Mouse (Mus musculus) stomach, embryonic 16.5 days (tissue): ENCODE data around the gene Capg. TPM values are rescaled to one million over a fixed set of nuclear protein-coding genes. Genes with fewer than 3 reads are reported as not detected.

Source experiments
- ATAC-seq: fragments of 200-750 bp; cut with Nextera tagmentation; 2 replicates; pipeline ENCODE4 v1.8.0; 2017; ENCODE audit warnings: moderate number of reproducible peaks, moderate TSS enrichment; ENCODE audit not compliant: insufficient read depth, low FRiP score
- H3K27ac ChIP-seq: fragments of 300-500 bp; sonication (generic); 2 replicates; pipeline ENCODE4 v1.5.1; 2014; ENCODE audit warnings: low read length
- H3K27me3 ChIP-seq: fragments of 300-500 bp; sonication (generic); 2 replicates; pipeline ENCODE4 v1.6.1; 2014; ENCODE audit warnings: low read length, control low read depth, mixed read lengths; ENCODE audit not compliant: control insufficient read depth, insufficient read depth
- H3K36me3 ChIP-seq: fragments of 300-500 bp; sonication (generic); 2 replicates; pipeline ENCODE4 v1.6.1; 2014; ENCODE audit warnings: low read length; ENCODE audit not compliant: control insufficient read depth, insufficient read depth
- H3K4me1 ChIP-seq: fragments of 300-500 bp; sonication (generic); 2 replicates; pipeline ENCODE4 v1.6.1; 2014; ENCODE audit warnings: low read length, control low read depth, mixed read lengths; ENCODE audit not compliant: control insufficient read depth, insufficient read depth
- H3K4me2 ChIP-seq: fragments of 300-500 bp; sonication (generic); 2 replicates; pipeline ENCODE4 v1.6.1; 2014; ENCODE audit warnings: low read depth, low read length, mixed read lengths
- H3K4me3 ChIP-seq: fragments of 300-500 bp; sonication (generic); replicated peaks from 2 replicates; pipeline ENCODE4 v1.5.1; 2014; ENCODE audit warnings: mild to moderate bottlenecking, low read length
- H3K9ac ChIP-seq: fragments of 300-500 bp; sonication (generic); 2 replicates; pipeline ENCODE4 v1.6.1; 2014; ENCODE audit warnings: low read length
- H3K9me3 ChIP-seq: fragments of 300-500 bp; sonication (generic); replicated peaks from 2 replicates; pipeline ENCODE4 v1.6.1; 2016; ENCODE audit warnings: low read length, control low read depth; ENCODE audit not compliant: control insufficient read depth
- WGBS: fragments of 180-500 bp; shearing (Covaris S2); extraction: QIAGEN DNeasy Blood & Tissue Kit; methylation state at CpG from one replicate; pipeline ENCODE4 v1.1.7; 2014; 5-methylcytosine and 5-hydroxymethylcytosine counted together
- polyA plus RNA-seq: library from polyadenylated mRNA; unstranded; fragments of >200 nt; fragmentation: Nextera tagmentation; extraction: Ambion mirVana; gene quantifications from 2 replicates; pipeline ENCODE4 v1.2.1, GENCODE M21; 2015

Gene Capg
- polyA plus RNA-seq, 1 experiment from 2014 or later: 142 TPM

- WGBS: 85% methylated on average over 10 of the region's 10 CpGs
These were observed 26.6 kb downstream of the Capg start for GRCm38 (mm10) chr6:72570644-72571397.

GRCm38 (mm10) chr6:72571826-72572225, 27.6 kb downstream of the Capg start:
- 25% methylated on average over 3 of the region's 3 CpGs for WGBS
- Histone ChIP-seq H3K36me3 (peaks cover 6% of the 10 kb centered on the region; the same call in 1 of the 2 replicates), H3K9ac (no peak overlapping the region)

More at GRCm38 (mm10) chr6:72570644-72571397, 26.6 kb downstream of the Capg start:
- no peaks in the 10 kb centered on the region for H3K27me3 ChIP-seq
- H3K4me3 ChIP-seq: no peak overlapping the region
- no peak overlapping the region for H3K4me2 ChIP-seq
- no peak overlapping the region for H3K27ac ChIP-seq
- peaks cover 6% of the 10 kb centered on the region; the same call in 1 of the 2 replicates for H3K36me3 ChIP-seq
- peaks cover 3% of the 10 kb centered on the region; the same call in 1 of the 2 replicates for H3K4me1 ChIP-seq
- no peaks in the 10 kb centered on the region for H3K9me3 ChIP-seq
- H3K9ac ChIP-seq: no peak overlapping the region
- no peak for ATAC-seq

GRCm38 (mm10) chr6:72576041-72576440, 31.9 kb downstream of the Capg start:
- 93% methylated on average over 3 of the region's 3 CpGs for WGBS
- Histone ChIP-seq H3K27ac (no peak overlapping the region), H3K36me3 (no peaks in the 10 kb centered on the region), H3K4me1 (no peaks in the 10 kb centered on the region), H3K4me2 (no peak overlapping the region), H3K27me3 (no peaks in the 10 kb centered on the region), H3K9ac (no peak overlapping the region), H3K4me3 (no peak overlapping the region), H3K9me3 (no peaks in the 10 kb centered on the region)
- no peak for ATAC-seq

More at GRCm38 (mm10) chr6:72571826-72572225, 27.6 kb downstream of the Capg start:
- H3K4me2 ChIP-seq: no peak overlapping the region
- ATAC-seq: no peak
- H3K27ac ChIP-seq: no peak overlapping the region
- H3K4me1 ChIP-seq: no peaks in the 10 kb centered on the region
- no peak overlapping the region for H3K4me3 ChIP-seq
- no peaks in the 10 kb centered on the region for H3K27me3 ChIP-seq
- no peaks in the 10 kb centered on the region for H3K9me3 ChIP-seq

- Histone ChIP-seq H3K27ac (no peak overlapping the region), H3K9me3 (no peaks in the 10 kb centered on the region), H3K9ac (no peak overlapping the region), H3K4me1 (no peaks in the 10 kb centered on the region), H3K27me3 (no peaks in the 10 kb centered on the region), H3K4me3 (no peak overlapping the region), H3K4me2 (no peak overlapping the region), H3K36me3 (no peaks in the 10 kb centered on the region)
- ATAC-seq: no peak
- 77% methylated on average over 11 of the region's 11 CpGs for WGBS
These were observed 37.6 kb downstream of the Capg start for GRCm38 (mm10) chr6:72581625-72582382.

GRCm38 (mm10) chr6:72583211-72583839, 39.1 kb downstream of the Capg start:
- H3K9ac ChIP-seq: no peak overlapping the region
- no peak overlapping the region for H3K4me2 ChIP-seq
- no peaks in the 10 kb centered on the region for H3K27me3 ChIP-seq
- no peaks in the 10 kb centered on the region for H3K36me3 ChIP-seq
- no peak overlapping the region for H3K27ac ChIP-seq
- no peak for ATAC-seq
- no peak overlapping the region for H3K4me3 ChIP-seq
- no peaks in the 10 kb centered on the region for H3K4me1 ChIP-seq
- WGBS: 81% methylated on average over 4 of the region's 4 CpGs
- no peaks in the 10 kb centered on the region for H3K9me3 ChIP-seq

- Histone ChIP-seq H3K27ac (no peak overlapping the region), H3K9ac (no peak overlapping the region), H3K4me2 (no peak overlapping the region), H3K4me3 (no peak overlapping the region), H3K27me3 (no peaks in the 10 kb centered on the region), H3K4me1 (no peaks in the 10 kb centered on the region), H3K9me3 (no peaks in the 10 kb centered on the region), H3K36me3 (no peaks in the 10 kb centered on the region)
- WGBS: 68% methylated on average over 11 of the region's 11 CpGs
- ATAC-seq: peak; percentile 34; the same call in 1 of the 2 replicates
These were observed 40.0 kb downstream of the Capg start for GRCm38 (mm10) chr6:72584154-72584553.

GRCm38 (mm10) chr6:72586701-72587100, 42.5 kb downstream of the Capg start:
- Histone ChIP-seq H3K4me1 (no peaks in the 10 kb centered on the region), H3K27me3 (no peaks in the 10 kb centered on the region), H3K4me3 (no peak overlapping the region), H3K9me3 (no peaks in the 10 kb centered on the region), H3K36me3 (no peaks in the 10 kb centered on the region), H3K9ac (no peak overlapping the region), H3K27ac (no peak overlapping the region), H3K4me2 (no peak overlapping the region)
- WGBS: 76% methylated on average over 3 of the region's 3 CpGs
- no peak for ATAC-seq

- Histone ChIP-seq H3K4me1 (no peaks in the 10 kb centered on the region), H3K27ac (no peak overlapping the region), H3K4me3 (no peak overlapping the region), H3K9ac (no peak overlapping the region), H3K36me3 (no peaks in the 10 kb centered on the region), H3K27me3 (no peaks in the 10 kb centered on the region), H3K4me2 (no peak overlapping the region), H3K9me3 (no peaks in the 10 kb centered on the region)
- no peak for ATAC-seq
These were observed 44.1 kb downstream of the Capg start for GRCm38 (mm10) chr6:72588307-72588706.

GRCm38 (mm10) chr6:72590111-72590510, 45.9 kb downstream of the Capg start:
- Histone ChIP-seq H3K4me3 (no peak overlapping the region), H3K36me3 (no peaks in the 10 kb centered on the region), H3K4me1 (no peaks in the 10 kb centered on the region), H3K27me3 (no peaks in the 10 kb centered on the region), H3K9ac (no peak overlapping the region), H3K27ac (no peak overlapping the region), H3K9me3 (no peaks in the 10 kb centered on the region), H3K4me2 (no peak overlapping the region)
- ATAC-seq: no peak
